Mouse (Mus musculus) midbrain, embryonic 16.5 days (tissue): ENCODE measurements at regions not wholly inside any gene's neighbourhood (a gene's known extent, or its start where the extent isn't known, plus 50 kb on each side); places are given as distances from the start of the nearest gene placed in this dataset.
A peak's percentile ranks its signal among the peaks of the same experiment; 100 is the strongest.

Experiments used
- ATAC-seq: fragments of 200-750 bp; cut with Nextera tagmentation; 2 replicates; pipeline ENCODE4 v1.8.0; 2017; ENCODE audit warnings: moderate TSS enrichment
- H3K27ac ChIP-seq: fragments of 300-500 bp; sonication (generic); 2 replicates; pipeline ENCODE4 v1.5.1; 2014; ENCODE audit warnings: mild to moderate bottlenecking, low read length, mixed read lengths
- H3K27me3 ChIP-seq: fragments of 300-500 bp; sonication (generic); 2 replicates; pipeline ENCODE4 v1.6.1; 2014; ENCODE audit warnings: low read depth, low read length, mixed read lengths; ENCODE audit not compliant: control insufficient read depth, insufficient read depth
- H3K36me3 ChIP-seq: fragments of 300-500 bp; sonication (generic); 2 replicates; pipeline ENCODE4 v1.6.1; 2014; ENCODE audit warnings: mild to moderate bottlenecking, low read length, moderate library complexity, mixed read lengths; ENCODE audit not compliant: control insufficient read depth, insufficient read depth
- H3K4me1 ChIP-seq: fragments of 300-500 bp; sonication (generic); 2 replicates; pipeline ENCODE4 v1.6.1; 2014; ENCODE audit warnings: mild to moderate bottlenecking, low read length, mixed read lengths; ENCODE audit not compliant: control insufficient read depth, insufficient read depth
- H3K4me2 ChIP-seq: fragments of 300-500 bp; sonication (generic); 2 replicates; pipeline ENCODE4 v1.6.1; 2014; ENCODE audit warnings: mild to moderate bottlenecking, low read length, mixed read lengths
- H3K4me3 ChIP-seq: fragments of 300-500 bp; sonication (generic); 2 replicates; pipeline ENCODE4 v1.5.1; 2014; ENCODE audit warnings: low read depth, mild to moderate bottlenecking, low read length, moderate library complexity, mixed read lengths
- H3K9ac ChIP-seq: fragments of 300-500 bp; sonication (generic); 2 replicates; pipeline ENCODE4 v1.6.1; 2014; ENCODE audit warnings: low read depth, low read length, mixed read lengths
- H3K9me3 ChIP-seq: fragments of 300-500 bp; sonication (generic); replicated peaks from 2 replicates; pipeline ENCODE4 v1.6.1; 2014; ENCODE audit warnings: mild to moderate bottlenecking, low read length, mixed read lengths; ENCODE audit not compliant: control insufficient read depth, poor library complexity, severe bottlenecking
- WGBS: fragments of 180-500 bp; shearing (Covaris S2); extraction: QIAGEN DNeasy Blood & Tissue Kit; methylation state at CpG from one replicate; pipeline ENCODE4 v1.1.7; 2014; 5-methylcytosine and 5-hydroxymethylcytosine counted together

GRCm38 (mm10) chr16:78435707-78436106, 58.7 kb upstream of the Btg3 start:
- Histone ChIP-seq H3K9ac (no peak overlapping the region), H3K9me3 (no peaks in the 10 kb centered on the region), H3K27me3 (no peaks in the 10 kb centered on the region), H3K4me3 (no peak overlapping the region), H3K4me1 (no peaks in the 10 kb centered on the region), H3K36me3 (no peaks in the 10 kb centered on the region), H3K27ac (no peak overlapping the region), H3K4me2 (no peak overlapping the region)
- no peak for ATAC-seq
- 66% methylated on average over 5 of the region's 5 CpGs for WGBS

GRCm38 (mm10) chr16:78427470-78428041, 50.6 kb upstream of the Btg3 start:
- Histone ChIP-seq H3K4me1 (peaks cover 4% of the 10 kb centered on the region), H3K27me3 (no peaks in the 10 kb centered on the region), H3K9me3 (no peaks in the 10 kb centered on the region), H3K4me2 (peak overlapping the region; percentile 41), H3K4me3 (peak overlapping the region; percentile 14; the same call in 1 of the 2 replicates), H3K36me3 (no peaks in the 10 kb centered on the region), H3K9ac (0 out of 2 replicates have a peak overlapping the region, but pooled peaks have one; percentile 31), H3K27ac (no peak overlapping the region; the same call in 1 of the 2 replicates)
- WGBS = 36% methylated on average over 16 of the region's 16 CpGs
- peak; percentile 61 for ATAC-seq
